Mouse (Mus musculus): ENCODE data around the gene Muc3. TPM values are rescaled to one million over a fixed set of nuclear protein-coding genes. Genes with fewer than 3 reads are reported as not detected.
"Not testable (repeated sequence)": the region's sequence is repeated elsewhere in the genome, so short reads cannot be mapped to it uniquely, and the experiment has no call there.

Muc3 gene
- total RNA-seq (2021) = not detected in 2 replicates
- long read RNA-seq = 0 reads

DNA sequence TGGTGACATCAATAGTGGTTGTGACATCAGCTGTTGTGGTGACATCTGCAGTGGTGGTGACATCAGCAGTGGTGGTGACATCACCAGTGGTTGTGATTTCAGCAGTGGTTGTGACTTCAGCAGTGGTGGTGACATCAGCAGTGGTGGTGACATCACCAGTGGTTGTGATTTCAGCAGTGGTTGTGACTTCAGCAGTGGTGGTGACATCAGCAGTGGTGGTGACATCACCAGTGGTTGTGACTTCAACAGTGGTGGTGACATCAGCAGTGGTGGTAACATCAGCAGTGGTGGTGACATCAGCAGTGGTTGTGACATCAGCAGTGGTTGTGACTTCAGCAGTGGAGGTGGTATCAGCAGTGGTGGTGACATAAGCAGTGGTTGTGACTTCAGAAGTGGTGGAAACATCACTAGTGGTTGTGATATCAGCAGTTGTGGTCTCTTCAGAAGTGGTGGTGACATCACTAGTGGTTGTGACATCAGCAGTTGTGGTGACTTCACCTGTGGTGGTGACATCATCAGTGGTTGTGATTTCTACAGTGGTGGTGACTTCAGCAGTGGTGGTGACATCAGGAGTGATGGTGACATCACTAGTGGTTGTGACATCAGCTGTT lies at the start of gene Muc3:
Gene Muc3 (minus strand): TSS at position 51 of the 611 bp plus-strand sequence.
- not testable (repeated sequence) for DNase-seq

DNA sequence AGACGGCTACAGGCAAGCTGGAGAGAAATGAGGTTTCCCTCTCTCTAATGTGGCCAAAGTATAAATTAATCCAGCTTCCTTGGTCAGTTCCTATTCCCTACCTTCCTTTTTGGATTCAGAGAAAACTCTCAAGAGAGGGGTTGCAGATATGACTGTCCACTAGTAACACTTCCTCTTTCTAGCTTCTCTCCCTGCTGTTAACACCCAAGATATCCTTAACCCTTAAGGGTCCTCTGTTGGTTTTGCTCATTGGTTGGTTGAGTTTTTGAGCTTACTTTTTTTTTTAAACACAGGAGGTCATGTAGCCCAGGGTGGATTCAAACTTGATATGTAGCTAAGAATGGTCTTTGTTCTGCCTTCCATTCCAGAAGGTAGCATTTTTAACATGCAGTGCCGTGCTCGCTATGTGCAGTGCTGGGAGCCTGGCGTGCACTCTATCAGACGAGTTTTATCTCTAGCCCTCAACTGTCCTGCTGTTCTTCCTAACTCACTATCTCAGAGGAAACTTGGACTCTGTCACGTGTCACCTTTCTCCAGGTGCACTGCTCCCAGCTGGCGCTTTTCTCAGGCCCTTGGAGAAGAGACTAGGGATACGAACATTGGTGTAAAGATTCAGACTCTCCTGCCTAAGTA lies 45.5 kb upstream of the Muc3 start:
- no peak for DNase-seq

DNA sequence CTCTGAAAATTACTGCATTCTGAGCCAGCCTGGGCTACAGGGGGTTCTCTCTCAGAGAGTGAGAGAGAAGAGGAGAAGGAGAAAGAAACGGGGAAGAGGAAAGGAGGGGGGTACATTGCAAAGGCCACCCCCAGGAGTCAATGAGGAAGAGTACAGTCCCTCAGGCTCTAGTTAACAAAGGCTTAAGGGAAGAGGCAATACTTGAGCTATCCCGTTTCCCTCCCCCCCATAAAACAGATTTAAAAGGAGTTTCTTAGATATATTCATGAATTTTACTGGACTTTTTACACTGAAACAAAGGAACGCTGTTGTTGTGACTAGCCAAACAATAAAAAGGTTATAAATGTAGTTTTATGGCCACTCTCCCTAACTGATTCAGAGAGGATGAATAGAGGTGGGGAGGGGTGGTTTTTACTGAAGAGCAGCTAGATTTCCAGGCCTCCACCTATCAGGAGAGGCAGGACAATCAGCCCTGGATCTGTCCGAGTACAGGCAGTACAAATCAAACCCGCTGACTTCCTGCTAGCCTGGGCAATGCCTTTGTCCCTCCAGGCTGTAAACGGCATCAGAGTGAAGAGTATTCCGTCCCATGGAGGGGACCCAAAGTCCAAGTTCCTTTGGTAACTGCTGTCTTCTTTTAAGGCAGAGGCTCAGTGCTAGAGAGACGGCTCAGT lies 44.3 kb upstream of the Muc3 start:
- no peak for DNase-seq

DNA sequence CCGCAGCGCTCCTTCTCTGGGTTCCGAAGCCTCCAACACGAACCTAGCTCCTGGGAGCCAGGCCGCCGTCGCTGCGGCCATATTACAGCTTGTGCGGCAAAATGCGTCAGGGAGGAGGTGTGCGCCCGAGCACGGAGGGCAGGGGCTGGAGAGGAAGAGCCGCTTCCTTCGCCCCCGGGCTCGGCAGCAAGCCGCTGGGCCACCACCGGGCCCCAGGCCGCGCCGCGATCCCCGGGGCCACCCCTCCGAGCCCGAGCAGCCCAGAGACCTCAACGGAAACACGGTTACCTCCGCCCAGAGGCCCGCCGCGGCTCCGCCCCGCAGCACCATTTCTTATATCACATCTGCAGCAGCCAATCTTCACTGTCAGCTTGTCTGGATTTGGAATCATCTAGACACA lies 40.2 kb upstream of the Muc3 start:
- peak; percentile 8 for DNase-seq

DNA sequence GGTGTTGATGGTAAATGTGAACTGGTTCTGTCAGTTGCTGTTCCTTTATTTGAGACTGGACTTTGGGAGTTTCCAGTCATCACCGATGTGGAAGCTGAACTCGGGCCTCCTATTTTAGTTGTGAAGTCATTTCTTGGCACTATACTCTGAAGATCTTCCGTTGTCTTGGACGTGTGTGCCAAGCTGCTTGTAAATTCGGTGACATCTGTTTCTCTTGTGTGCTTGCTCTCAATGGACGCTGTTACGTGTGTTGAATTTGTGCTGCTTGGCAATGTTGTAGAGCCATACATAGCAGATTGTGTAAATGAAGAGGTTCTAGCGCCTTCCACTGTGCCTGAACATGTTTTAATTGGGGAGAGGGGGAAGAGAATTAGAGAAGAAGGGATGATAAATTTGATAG lies 36.2 kb upstream of the Muc3 start:
- no peak for DNase-seq

DNA sequence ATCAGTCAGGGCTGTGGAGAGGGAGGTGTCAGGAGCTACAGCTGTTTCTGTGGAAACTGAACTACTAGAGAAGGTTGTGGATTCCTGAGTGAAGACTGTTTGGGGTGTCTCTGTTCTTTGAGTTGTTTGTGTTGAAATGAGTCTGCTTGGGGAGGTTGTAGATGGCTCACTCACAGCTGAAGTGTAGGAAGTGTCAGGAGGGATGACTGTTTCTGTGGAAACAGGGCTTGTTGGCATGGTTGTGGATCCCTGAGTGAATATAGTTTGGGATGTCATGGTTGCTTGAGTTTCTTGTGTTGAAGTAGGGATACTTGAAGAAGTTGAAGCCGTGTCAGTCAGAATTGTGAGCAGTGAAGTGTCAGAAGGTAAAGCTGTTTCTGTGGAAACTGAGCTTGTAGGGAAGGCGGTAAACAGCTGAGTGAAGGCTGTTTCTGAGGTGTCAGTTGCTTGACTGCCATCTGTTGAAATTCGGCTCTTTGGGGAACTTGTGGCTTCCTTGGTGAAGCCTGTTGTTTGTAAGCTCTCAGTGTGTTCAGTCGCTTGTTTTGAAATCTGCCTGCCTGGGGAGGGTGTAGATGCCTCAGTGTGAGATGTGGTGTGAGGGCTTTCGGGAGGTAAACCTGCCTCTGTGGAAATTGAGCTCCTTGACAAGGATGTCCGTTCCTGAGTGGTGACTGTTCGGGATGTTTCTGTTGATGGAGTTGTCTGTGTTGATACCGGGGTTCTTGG lies 30.7 kb upstream of the Muc3 start:
- DNase-seq = no peak

DNA sequence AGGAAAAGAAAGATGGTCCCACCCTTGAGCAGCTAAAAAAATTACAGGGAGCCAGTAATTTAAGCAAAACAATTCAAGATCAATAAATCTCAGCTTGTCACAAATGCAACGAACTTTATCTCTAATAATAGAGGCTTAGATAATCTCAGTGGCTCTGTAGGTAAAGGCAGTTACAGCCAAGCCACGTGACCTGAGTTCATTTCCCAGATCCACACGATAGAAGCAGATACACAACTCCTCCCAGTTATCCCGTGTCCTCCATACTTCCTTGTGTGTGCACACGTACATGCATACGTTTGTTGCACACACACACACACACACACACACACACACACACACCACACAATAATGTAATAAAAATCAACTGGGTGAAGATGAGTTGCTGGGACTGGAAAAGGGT lies 24.8 kb upstream of the Muc3 start:
- no peak for DNase-seq

DNA sequence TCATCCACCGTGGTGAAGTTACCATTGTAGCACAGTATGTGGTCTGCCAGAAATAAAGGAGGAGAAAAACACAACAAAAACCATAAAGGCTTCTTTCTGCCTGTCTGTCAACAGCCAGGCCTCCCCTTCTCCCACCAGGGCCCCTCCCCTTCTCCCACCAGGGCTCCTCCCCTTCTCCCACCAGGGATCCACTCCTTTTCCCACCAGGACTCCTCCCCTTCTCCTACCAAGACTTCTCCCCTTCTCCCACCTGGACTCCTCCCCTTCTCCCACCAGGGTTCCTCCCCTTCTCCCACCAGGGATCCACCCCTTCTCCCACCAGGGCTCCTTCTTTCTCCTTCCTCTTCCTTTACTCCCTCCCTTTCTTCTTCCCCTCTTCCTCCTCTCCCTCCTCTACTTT lies 23.5 kb upstream of the Muc3 start:
- DNase-seq = no peak

DNA sequence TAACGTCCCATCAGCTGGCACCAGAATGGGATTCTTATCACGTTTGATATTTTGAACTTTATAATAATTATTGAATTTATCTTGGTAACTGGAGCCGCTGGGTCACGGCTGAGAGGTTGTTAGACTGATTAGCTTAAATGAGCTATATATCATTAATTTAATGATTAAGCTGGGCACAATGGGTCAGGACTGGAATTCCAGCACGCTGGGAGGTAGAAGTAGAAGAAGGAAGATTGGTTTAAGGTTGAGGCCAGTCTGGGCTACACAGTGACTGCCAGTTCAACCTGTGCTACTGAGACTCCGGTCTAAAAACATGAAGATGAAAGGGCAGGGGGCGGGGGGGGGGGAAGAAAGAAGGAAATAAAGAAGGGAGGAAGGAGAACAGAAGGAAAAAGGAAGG lies 22.4 kb upstream of the Muc3 start:
- no peak for DNase-seq

DNA sequence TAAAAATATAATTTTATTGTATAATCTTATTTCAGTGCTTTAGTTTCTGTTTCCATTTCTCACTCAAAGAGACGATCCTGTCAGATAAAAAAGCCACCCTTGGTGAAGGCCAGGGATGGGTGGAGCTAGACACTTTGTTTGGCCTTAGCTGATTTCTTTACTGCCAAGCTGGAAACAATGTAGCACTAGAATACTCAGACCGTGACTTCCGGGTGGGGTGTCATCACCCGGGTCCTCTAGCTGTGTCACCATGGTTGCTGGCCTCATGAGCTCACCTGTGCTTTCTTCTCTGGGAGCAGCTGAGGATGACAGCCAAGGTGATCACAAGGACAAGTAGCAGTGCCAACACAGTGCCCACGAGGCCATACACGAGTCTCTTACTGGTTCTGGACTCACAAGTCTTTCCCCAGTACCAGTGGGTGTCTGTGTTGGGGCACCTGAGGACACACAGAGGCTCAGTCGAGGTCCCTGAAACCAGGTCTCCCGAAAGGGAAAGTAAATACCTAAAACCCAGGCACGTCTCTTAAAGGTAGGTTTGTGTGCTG lies 21.8 kb upstream of the Muc3 start:
- no peak for DNase-seq

DNA sequence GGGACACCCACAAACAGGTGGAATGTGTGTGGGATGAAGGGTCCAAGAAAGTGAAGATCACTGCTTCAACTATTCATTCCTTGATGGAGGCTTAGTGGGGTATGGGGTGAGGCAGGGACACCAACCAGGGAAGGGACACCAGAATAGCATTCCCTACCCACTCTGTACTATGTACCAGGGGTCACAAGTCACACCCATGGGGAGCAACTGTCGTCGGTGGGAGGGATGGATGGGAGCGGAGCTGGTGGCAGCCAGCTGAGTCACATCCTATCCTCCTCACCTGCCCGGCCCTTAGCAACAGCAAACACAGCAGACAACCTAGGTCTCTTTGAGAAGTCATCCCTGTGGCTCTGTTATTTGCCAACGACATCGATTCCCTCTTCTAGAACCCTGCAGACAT lies 18.4 kb upstream of the Muc3 start:
- no peak for DNase-seq

DNA sequence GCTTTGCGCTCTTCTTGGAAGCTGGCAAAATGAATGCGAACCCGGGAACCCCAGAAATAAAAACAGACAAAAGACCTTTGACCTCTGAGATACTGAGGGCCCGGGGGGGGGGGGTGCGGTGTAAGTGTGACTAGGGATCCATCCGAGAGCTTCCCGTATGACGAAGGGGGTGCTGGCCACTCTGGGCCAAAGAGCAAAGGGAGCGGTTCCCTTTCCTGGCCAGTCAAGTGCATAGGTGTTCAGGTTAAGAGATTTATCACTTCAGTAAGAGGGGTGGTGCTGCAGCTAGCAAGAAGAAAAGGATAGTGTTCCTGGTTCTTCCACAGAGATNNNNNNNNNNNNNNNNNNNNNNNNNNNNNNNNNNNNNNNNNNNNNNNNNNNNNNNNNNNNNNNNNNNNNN lies 16.9 kb upstream of the Muc3 start:
- no peak for DNase-seq

DNA sequence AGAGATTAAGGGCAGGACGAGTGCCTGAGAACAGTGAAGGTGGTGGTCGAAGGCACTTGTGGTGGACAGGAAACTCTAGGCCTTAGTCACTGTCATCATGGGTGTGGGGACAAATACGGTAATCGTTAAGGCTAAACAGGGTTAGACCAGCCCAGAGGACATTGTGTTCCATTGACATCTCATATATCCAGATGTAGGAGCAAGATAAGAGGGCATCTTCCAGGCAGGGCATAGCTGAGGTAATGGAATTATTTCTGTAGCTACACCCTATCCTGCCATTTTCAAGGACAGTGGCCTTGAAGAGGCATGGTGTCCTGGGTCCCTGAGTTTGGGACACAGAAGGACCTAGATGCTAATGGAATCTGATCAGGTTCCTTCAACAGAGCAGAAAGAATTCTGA lies 12.7 kb upstream of the Muc3 start:
- no peak for DNase-seq

DNA sequence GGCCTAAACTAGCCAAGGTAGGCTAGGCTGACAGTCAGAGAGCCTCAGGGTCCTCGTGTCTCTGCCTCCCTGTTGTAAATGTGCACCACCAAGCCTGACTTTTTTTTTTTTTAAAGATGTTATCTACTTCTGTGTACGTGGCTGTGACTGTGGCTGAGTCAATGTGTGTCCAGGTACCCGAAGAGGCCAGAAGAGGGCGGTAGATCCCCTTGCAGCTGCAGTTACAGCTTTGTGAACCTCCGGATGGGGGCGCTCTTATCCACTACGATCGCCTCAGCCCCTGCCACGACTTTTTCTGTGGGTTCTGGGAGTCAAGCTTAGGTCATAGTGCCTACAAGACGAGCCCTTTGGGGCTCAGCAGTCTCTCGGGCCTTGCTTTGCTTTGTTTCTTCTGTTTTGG lies 10.3 kb upstream of the Muc3 start:
- DNase-seq = peak; percentile 11

DNA sequence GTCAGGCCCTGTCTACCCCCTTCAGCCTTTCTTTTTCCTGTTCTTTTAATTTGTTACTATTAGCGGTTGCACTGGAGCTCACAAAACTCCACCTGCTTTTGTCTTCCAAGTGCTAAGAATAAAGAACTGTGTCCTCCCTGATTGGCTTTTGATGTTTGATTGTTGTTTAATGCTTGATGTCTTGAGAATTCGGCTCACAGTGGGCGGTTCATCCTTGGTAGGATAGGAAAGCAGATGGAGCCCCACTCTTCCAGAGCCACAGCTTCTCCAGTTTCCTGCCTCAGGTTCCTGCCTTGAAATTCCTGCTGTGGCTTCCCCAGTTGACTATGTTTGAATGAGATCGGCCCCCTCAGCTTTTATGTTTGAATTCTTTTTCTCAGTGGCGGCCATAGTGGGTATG lies 4.2 kb upstream of the Muc3 start:
- no peak for DNase-seq

DNA sequence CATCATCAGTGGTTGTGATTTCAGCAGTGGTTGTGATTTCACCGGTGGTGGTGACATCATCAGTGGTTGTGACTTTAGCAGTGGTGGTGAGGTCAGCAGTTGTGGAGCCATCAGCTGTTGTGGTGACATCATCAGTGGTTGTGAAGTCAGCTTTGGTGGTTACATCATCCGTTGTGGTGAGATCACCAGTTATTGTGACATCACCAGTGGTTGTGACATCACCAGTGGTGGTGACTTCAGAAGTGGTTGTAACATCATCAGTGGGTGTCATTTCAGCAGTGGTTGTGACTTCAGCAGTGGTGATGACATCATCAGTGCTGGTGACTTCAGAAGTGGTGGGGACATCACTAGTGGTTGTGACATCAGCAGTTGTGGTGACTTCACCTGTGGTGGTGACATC lies 3.5 kb upstream of the Muc3 start:
- no peak for DNase-seq

DNA sequence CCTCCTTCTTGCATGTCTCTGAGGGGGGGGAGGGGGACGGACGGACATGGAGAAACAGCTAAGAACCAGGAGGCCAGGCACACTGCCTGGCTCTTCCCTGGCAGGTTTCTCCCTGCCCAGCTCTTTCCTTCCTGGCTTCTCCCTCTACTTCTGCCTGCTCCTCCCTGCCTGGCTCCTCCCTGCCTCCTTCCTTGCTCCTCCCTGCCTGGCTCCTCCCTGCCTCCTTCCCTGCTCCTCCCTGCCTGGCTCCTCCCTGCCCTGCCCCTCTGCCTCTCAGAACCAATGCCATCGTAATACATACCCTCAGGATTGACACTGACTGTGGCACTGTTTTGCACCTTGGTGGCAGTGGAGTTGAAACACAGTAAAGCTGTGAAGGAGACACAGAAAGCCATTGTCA lies 8.3 kb downstream of the Muc3 start:
- DNase-seq = no peak

DNA sequence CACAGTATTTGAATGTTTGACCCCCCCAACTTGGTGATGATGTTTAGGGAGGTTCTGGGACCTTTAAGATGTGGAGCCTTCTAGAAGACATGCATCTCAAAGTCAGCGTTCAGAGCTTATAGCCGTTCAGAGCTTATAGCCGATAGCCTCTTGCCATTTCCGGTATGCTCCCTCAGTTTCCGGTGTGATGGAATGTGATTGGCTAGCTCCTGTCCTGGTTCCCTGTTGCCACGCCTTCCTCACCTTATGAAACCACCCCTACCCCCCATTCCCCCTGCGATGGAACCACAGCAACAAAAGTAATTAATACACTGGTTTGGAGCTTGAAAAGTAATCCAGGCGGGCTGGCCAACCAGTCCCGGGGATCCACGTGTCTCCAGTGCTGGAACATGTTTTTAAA lies 10.1 kb downstream of the Muc3 start:
- DNase-seq = no peak

DNA sequence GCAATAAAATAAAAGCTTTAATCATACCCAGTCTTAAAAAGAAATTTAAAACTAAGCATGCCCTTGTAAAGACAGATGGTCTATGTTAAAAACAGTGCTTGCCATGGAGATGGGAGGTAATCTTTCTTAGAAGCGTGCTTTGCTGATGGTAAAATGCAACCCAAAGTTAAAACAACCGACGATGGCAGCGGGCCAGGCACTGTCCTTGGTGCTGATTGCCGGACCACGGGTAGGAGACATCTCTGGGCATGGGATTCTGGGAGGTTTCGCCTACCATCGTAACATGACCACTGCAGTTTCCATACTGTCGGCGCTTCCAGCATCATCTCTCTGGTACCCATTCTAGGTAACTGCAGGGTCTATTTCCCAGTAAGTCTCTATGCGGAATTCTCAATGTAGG lies 14.2 kb downstream of the Muc3 start:
- peak; percentile 64 for DNase-seq

DNA sequence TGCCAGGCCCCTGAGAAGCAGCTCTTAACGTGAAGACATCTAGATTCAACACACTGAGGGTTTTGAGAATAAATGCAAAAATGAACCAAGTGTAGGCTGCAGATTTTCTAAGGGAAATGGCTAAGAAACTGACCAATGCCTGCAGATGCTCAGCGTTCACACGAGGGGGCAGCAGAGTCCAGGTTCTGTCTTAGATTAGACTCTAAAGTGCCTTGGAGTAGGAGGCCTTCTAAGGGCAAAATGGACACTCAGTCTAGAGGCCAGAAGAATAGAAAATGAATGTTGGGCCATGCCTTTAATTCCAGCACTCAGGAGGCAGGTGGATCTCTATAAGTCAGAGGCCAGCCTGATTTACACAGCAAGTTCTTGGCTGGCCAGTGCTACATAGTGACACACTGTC lies 17.6 kb downstream of the Muc3 start:
- peak; percentile 57 for DNase-seq

DNA sequence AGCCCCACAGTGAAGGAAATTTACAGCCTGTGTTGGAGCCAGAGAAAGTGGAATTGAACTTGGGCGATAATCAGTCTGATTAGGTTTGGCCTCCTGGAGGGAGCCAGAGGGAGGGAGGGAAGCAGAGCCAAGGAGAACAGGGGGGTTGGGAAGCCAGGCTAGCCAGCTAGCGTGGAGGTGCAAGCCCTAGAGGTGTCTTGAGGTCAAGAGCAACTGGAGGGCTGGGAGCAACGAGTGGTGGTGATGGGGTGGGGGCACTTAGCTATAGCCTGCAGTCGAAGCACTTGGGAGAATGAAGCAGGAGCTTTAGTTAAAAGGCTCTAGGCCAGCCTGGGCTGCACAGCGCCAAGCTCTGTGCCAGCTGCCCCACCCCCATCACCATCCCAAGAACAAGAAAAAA lies 19.8 kb downstream of the Muc3 start:
- DNase-seq = no peak

DNA sequence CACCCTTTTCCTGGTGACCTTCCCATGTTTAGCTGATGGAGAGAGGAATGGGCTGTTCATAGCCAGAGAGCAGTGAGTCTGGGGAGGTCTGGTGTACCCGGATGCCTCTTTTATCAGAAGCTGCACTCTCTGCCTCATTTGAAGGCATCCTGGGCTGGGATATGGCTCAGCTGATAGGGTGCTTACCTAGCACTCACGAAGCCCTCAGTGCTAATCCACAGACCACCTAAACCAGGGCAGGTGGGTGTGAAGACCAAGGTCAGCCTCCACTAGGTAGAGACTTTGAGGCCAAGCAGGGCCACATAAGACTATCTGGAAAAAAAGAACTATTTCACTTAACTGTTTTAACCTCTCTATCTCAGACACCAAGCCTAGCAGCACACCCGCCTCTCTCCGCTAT lies 25.6 kb downstream of the Muc3 start:
- no peak for DNase-seq

DNA sequence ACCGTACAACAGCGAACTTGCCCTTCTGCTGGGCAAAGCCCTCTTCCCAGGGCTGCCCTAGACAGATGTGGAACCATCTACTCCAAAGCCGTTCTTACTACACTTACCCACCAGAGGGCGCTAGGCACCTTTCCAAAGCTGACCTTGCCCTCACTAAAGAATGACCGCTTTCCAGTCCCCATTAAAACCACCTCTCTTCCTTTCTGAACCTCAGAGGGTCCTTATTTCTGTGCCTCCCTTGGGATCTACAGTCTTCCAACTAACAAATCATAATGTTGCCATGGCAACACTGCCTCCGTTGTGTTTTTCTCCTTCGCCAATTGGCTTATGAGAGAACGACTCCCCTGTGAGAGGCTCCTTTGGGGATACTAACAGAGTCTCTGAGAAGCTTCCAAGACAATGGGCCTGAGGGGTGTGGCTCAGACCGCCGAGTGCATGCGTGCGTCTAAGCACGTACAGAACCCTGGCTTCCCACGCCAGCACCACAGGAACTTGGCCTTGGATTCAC lies 26.4 kb downstream of the Muc3 start:
- peak; percentile 70 for DNase-seq

Data from adrenal gland, postnatal 25 days (tissue).